Mouse (Mus musculus) E14TG2a.4 (cell line): ENCODE results near the gene Pnmal2.
"Not testable (repeated sequence)": the region's sequence is repeated elsewhere in the genome, so short reads cannot be mapped to it uniquely, and the experiment has no call there.

ENCODE experiments used
- CTCF ChIP-seq: conservative IDR thresholded peaks from 2 replicates; pipeline ENCODE4 v1.5.1; 2014; ENCODE audit warnings: low read length
- NANOG ChIP-seq: IDR thresholded peaks from 2 replicates; pipeline ENCODE4 v1.6.1; 2014; ENCODE audit warnings: borderline replicate concordance, low read length, mixed read lengths
- POU5F1 ChIP-seq: IDR thresholded peaks from 2 replicates; pipeline ENCODE4 v1.6.1; 2014; ENCODE audit warnings: low read length, borderline replicate concordance

GRCm38 (mm10) chr7:16953776-16954175 lies 9.3 kb downstream of the Pnmal2 start:
- TF ChIP-seq CTCF, POU5F1, NANOG: not testable (repeated sequence)
